Mouse (Mus musculus) forebrain, embryonic 16.5 days (tissue): ENCODE measurements around the gene Tanc1. TPM values are rescaled to one million over a fixed set of nuclear protein-coding genes. Genes with fewer than 3 reads are reported as not detected.

Experiments
- ATAC-seq: fragments of 200-750 bp; cut with Nextera tagmentation; 2 replicates; pipeline ENCODE4 v1.8.0; 2017; ENCODE audit warnings: mild to moderate bottlenecking, moderate library complexity
- H3K27ac ChIP-seq: fragments of 300-500 bp; sonication (generic); 2 replicates; pipeline ENCODE4 v1.5.1; 2014; ENCODE audit warnings: low read length, control low read depth
- H3K27me3 ChIP-seq: fragments of 300-500 bp; sonication (generic); replicated peaks from 2 replicates; pipeline ENCODE4 v1.6.1; 2014; ENCODE audit warnings: low read length; ENCODE audit not compliant: control insufficient read depth, insufficient read depth
- H3K36me3 ChIP-seq: fragments of 300-500 bp; sonication (generic); 2 replicates; pipeline ENCODE4 v1.6.1; 2014; ENCODE audit not compliant: control insufficient read depth, insufficient read depth
- H3K4me1 ChIP-seq: fragments of 300-500 bp; sonication (generic); replicated peaks from 2 replicates; pipeline ENCODE4 v1.6.1; 2014; ENCODE audit warnings: low read length; ENCODE audit not compliant: control insufficient read depth, insufficient read depth
- H3K4me2 ChIP-seq: fragments of 300-500 bp; sonication (generic); 2 replicates; pipeline ENCODE4 v1.6.1; 2014; ENCODE audit warnings: mild to moderate bottlenecking, low read length, control low read depth
- H3K4me3 ChIP-seq: fragments of 300-500 bp; sonication (generic); replicated peaks from 2 replicates; pipeline ENCODE4 v1.5.1; 2014; ENCODE audit warnings: mild to moderate bottlenecking, low read length, control low read depth
- H3K9ac ChIP-seq: fragments of 300-500 bp; sonication (generic); replicated peaks from 2 replicates; pipeline ENCODE4 v1.6.1; 2014; ENCODE audit warnings: low read depth, low read length, control low read depth
- H3K9me3 ChIP-seq: fragments of 300-500 bp; sonication (generic); 2 replicates; pipeline ENCODE4 v1.6.1; 2016; ENCODE audit warnings: low read length; ENCODE audit not compliant: control insufficient read depth
- WGBS: fragments of 180-500 bp; shearing (Covaris S2); extraction: QIAGEN DNeasy Blood & Tissue Kit; methylation state at CpG from one replicate; pipeline ENCODE4 v1.1.7; 2014; 5-methylcytosine and 5-hydroxymethylcytosine counted together
- polyA plus RNA-seq: library from polyadenylated mRNA; unstranded; fragments of >200 nt; fragmentation: Nextera tagmentation; extraction: Ambion mirVana; gene quantifications from 2 replicates; pipeline ENCODE4 v1.2.1, GENCODE M21; 2015

The Tanc1 gene
- polyA plus RNA-seq, 1 experiment from 2014 or later: 10.7 TPM

DNA sequence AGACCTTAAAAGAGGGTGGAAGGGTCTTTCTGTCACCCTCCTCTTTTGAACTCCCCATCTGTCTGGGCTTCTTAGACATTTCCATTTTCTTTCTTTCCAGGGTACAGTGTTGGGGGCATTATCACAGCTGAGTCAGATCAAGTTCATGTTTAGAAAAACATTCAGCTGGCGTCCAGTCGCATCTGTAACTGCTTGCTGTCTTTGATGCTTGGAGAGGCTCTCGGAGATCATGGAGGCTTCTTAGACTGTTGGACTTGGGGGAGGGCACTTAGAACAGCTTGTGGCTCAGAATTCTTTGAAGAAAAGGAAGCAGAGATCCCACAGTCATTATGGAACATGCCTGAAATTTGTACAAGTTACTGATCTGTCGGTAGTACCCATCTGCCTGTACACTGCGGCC, 121.6 kb downstream of the Tanc1 start:
- H3K9me3 ChIP-seq: no peaks in the 10 kb centered on the region
- 81% methylated on average over 5 of the region's 5 CpGs for WGBS
- no peak overlapping the region for H3K9ac ChIP-seq
- H3K27ac ChIP-seq: no peak overlapping the region
- no peaks in the 10 kb centered on the region for H3K27me3 ChIP-seq
- H3K4me2 ChIP-seq: no peak overlapping the region
- no peak for ATAC-seq
- no peaks in the 10 kb centered on the region for H3K36me3 ChIP-seq
- no peak overlapping the region for H3K4me3 ChIP-seq
- H3K4me1 ChIP-seq: peaks cover 14% of the 10 kb centered on the region

DNA sequence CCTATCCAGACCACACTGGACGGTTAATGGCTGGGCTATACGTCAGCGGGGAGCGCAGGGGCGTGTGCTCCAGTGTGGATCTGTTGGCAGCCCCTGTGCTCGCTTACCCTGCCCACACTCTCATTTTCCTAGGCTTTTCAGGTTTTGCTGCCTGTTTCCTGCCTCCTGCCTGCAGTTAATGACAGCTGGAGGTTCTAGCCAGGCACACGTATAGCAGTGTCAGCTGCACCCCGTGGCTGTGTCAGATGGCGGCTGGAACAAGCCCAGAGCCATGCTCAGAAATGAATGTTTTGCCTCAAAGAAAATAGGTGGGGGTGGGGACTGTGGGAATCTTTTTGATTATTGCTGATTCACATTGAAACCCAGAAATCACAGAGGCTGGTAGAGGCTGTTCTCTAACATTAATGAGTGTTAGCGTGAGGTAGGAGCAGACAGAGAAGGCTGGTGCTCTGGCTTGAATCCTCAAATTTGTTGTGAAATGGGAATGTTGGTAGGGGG, 124.6 kb downstream of the Tanc1 start:
- no peak overlapping the region for H3K4me3 ChIP-seq
- H3K27ac ChIP-seq: no peak overlapping the region
- no peaks in the 10 kb centered on the region for H3K9me3 ChIP-seq
- no peaks in the 10 kb centered on the region for H3K36me3 ChIP-seq
- 0 out of 2 replicates have a peak overlapping the region, but pooled peaks have one; percentile 7 for H3K9ac ChIP-seq
- peak; percentile 91 for ATAC-seq
- H3K4me1 ChIP-seq: peaks cover 14% of the 10 kb centered on the region
- no peaks in the 10 kb centered on the region for H3K27me3 ChIP-seq
- H3K4me2 ChIP-seq: peak overlapping the region; percentile 18; the same call in 1 of the 2 replicates
- 15% methylated on average over 10 of the region's 10 CpGs for WGBS

DNA sequence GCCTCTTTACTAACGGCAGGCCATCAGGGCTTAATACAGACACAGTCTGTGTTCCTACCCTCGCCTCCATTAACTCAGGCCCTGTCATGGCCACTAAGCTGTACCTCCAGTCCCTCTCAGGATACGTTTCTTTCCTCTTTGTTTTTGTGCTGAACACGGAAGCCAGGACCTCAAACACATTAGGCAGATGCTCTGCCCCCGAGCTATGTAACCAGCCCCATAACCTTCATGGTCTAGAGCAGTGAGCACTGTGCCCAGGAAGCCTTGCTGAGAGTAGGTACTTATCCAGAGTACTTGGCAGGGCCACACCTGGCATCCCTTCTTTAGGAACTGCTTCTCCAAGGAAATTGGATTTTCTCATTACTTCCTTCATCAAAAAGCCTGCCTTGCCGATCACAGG, 125.5 kb downstream of the Tanc1 start:
- H3K4me1 ChIP-seq: peaks cover 14% of the 10 kb centered on the region
- no peaks in the 10 kb centered on the region for H3K9me3 ChIP-seq
- H3K4me3 ChIP-seq: no peak overlapping the region
- H3K36me3 ChIP-seq: no peaks in the 10 kb centered on the region
- no peak overlapping the region for H3K9ac ChIP-seq
- no peaks in the 10 kb centered on the region for H3K27me3 ChIP-seq
- WGBS: 73% methylated on average over 6 of the region's 6 CpGs
- H3K4me2 ChIP-seq: no peak overlapping the region
- no peak for ATAC-seq
- no peak overlapping the region for H3K27ac ChIP-seq

DNA sequence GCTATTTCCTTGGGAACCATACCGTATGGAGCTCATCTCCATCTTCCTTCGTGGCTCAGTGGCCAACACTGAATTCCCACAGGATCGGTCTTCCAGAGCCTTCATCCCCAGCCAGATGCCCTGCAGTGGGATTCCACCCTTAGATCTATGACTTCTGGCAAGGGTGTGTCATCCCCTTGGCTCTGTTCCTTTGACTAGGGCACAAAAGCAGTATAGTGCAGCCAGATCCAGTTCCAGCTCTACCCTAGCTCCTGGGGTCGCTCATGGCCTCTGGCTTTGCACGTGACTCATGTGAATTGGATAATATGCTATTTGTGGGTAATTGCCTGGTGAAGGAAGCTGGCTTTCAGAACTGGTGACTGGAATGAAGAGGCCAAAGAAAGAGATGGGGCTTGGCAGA, 126.5 kb downstream of the Tanc1 start:
- no peak for ATAC-seq
- Histone ChIP-seq H3K9ac (no peak overlapping the region), H3K4me2 (no peak overlapping the region), H3K36me3 (no peaks in the 10 kb centered on the region), H3K27me3 (no peaks in the 10 kb centered on the region), H3K9me3 (no peaks in the 10 kb centered on the region), H3K4me3 (no peak overlapping the region), H3K4me1 (peaks cover 14% of the 10 kb centered on the region), H3K27ac (no peak overlapping the region)
- 75% methylated on average over 5 of the region's 5 CpGs for WGBS

DNA sequence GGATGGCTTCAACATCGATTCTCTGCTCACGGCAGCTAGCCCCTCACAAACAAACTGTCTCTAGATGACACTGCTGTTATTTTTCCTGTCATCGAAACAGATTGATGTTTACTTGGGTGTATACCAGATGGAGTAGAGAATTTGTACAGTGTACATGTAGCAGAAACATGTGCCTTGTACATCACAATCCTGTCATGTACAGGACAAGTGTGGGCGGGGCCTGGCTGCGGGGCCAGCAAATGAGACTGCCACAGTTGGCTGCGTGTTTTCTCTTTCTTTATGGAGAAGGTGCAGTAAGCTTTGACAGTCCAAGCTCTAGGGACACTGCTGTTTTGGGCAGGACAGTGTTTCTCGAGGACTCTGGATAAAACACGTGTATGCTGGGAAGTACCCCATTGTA, 127.2 kb downstream of the Tanc1 start:
- H3K36me3 ChIP-seq: no peaks in the 10 kb centered on the region
- H3K4me2 ChIP-seq: no peak overlapping the region
- H3K9me3 ChIP-seq: no peaks in the 10 kb centered on the region
- H3K4me3 ChIP-seq: no peak overlapping the region
- no peak overlapping the region for H3K27ac ChIP-seq
- H3K9ac ChIP-seq: no peak overlapping the region
- 66% methylated on average over 8 of the region's 8 CpGs for WGBS
- no peaks in the 10 kb centered on the region for H3K27me3 ChIP-seq
- H3K4me1 ChIP-seq: peaks cover 14% of the 10 kb centered on the region
- ATAC-seq: no peak

DNA sequence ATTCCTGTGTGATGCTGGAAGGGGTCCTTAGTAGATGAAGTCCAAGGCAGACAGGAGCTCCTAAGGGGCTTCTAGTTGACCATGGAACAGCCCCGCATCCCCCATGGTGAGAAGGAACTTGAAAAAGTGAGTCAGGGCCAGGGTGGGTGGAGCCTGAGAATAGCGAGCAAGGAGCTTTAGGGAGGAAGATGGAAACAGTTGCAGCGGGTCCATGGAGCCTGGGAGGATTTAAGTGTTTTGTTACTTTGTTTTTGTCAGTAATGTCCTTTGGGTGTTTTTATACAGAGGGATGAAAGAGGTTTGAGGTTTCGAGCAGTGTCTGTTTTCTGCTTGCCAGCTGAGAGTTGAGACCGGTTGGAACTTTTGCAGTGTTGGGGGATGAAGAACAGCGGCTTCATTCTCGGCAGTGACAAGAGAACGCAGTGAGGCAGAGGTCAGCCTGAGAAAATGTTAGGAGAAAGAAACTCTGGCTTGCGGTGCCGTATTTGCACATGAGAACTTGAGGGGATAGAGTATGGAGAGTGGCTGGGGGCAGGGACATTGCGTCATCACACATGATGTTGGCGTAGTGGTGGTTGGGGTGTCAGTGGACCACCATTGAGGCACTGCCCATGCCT, 130.8 kb downstream of the Tanc1 start:
- ATAC-seq: no peak
- H3K9ac ChIP-seq: no peak overlapping the region
- no peaks in the 10 kb centered on the region for H3K9me3 ChIP-seq
- no peak overlapping the region for H3K4me2 ChIP-seq
- no peaks in the 10 kb centered on the region for H3K4me1 ChIP-seq
- no peaks in the 10 kb centered on the region for H3K27me3 ChIP-seq
- H3K27ac ChIP-seq: no peak overlapping the region
- no peak overlapping the region for H3K4me3 ChIP-seq
- no peaks in the 10 kb centered on the region for H3K36me3 ChIP-seq
- WGBS: 76% methylated on average over 12 of the region's 12 CpGs

DNA sequence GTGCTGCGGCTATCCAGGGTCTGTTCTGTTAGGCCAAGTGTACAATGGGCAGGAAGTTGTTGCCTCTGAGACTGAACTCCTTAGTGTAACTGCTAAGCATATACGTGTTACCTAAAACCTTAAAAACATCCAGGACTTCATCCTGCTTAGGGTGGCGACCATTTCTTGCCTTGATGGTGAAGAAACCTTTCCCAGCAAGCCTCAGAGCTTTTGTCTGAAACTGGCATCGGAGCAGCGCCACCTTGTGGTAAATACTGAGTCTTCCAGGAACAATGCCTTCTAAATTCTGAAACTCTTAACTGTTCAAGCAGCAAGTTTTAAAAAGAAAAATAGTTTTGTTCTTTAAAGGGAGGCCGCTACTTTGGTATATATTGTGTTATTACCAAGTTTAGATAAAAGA, 133.6 kb downstream of the Tanc1 start:
- Histone ChIP-seq H3K9ac (no peak overlapping the region), H3K4me3 (no peak overlapping the region), H3K27ac (no peak overlapping the region), H3K9me3 (no peaks in the 10 kb centered on the region), H3K4me1 (no peaks in the 10 kb centered on the region), H3K36me3 (no peaks in the 10 kb centered on the region), H3K27me3 (no peaks in the 10 kb centered on the region), H3K4me2 (no peak overlapping the region)
- ATAC-seq: peak; percentile 28
- 27% methylated on average over 6 of the region's 6 CpGs for WGBS

DNA sequence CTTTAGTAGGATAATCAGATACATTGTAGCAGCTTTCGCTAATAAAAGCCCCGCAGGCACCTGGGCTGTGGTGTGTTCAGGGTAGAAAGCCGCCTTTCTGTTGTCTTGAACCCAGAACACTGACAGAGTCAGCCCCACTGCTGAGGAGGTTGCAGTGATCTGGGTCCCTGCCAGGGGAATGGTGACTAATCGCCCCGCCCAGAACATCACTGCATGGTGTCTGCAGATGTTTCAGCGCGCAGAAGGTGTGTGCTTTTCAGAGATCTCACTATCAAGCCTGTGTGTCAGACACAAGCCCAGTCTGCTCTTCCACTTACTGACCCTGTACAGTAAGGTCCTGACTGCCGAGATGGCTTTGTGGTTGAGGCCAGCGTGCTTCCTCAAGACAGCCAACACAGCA, 134.2 kb downstream of the Tanc1 start:
- Histone ChIP-seq H3K27ac (no peak overlapping the region), H3K4me1 (no peaks in the 10 kb centered on the region), H3K27me3 (no peaks in the 10 kb centered on the region), H3K4me2 (no peak overlapping the region), H3K9me3 (no peaks in the 10 kb centered on the region), H3K36me3 (no peaks in the 10 kb centered on the region), H3K4me3 (no peak overlapping the region), H3K9ac (no peak overlapping the region)
- 83% methylated on average over 9 of the region's 9 CpGs for WGBS
- ATAC-seq: peak; percentile 43; the same call in 1 of the 2 replicates

DNA sequence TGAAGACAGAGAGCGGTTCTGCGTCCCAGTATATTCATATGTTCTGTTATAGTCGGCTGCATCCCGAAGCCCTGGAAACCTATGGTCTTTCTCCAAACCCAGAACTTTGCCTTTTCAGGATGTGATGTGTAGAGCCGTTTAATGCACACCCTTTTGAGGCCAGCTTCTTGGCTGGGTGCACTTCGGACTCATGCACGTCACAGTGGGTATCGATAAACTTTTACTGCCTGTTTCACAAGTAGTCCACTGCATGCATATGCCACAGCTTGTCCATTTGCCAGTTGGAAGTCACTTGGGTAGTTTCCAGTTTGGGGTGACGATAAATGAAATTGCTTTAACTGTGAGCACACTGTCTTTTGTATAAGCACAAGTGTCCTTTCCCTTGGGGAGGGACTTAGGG, 135.9 kb downstream of the Tanc1 start:
- Histone ChIP-seq H3K36me3 (no peaks in the 10 kb centered on the region), H3K9ac (no peak overlapping the region), H3K9me3 (no peaks in the 10 kb centered on the region), H3K4me2 (no peak overlapping the region), H3K27ac (no peak overlapping the region), H3K4me3 (no peak overlapping the region), H3K27me3 (no peaks in the 10 kb centered on the region), H3K4me1 (no peaks in the 10 kb centered on the region)
- ATAC-seq: no peak
- 88% methylated on average over 9 of the region's 9 CpGs for WGBS

DNA sequence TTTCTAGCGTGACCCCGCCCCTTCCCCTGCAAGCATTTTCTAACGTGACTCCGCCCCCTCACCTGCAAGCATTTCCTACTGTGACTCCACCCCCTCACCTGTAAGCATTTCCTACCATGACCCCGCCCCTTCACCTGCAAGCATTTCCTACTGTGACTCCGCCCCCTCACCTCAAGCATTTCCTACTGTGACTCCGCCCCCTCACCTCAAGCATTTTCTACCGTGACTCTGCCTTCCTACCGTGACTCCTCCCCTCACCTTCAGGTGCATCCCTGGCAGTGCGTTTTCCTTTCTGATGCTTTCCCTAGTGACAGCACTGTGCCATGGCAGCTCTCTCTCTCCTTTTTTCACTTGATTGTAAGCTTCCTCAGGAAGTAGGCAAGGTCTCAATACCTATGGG, 137.5 kb downstream of the Tanc1 start:
- H3K4me3 ChIP-seq: no peak overlapping the region
- WGBS: 41% methylated on average over 10 of the region's 10 CpGs
- no peaks in the 10 kb centered on the region for H3K36me3 ChIP-seq
- no peak overlapping the region for H3K27ac ChIP-seq
- H3K4me1 ChIP-seq: no peaks in the 10 kb centered on the region
- H3K9ac ChIP-seq: no peak overlapping the region
- no peak for ATAC-seq
- no peak overlapping the region for H3K4me2 ChIP-seq
- no peaks in the 10 kb centered on the region for H3K9me3 ChIP-seq
- no peaks in the 10 kb centered on the region for H3K27me3 ChIP-seq
